Mouse (Mus musculus) lung, adult 18-20 months (tissue): ENCODE data around the gene Brca1.
"Not testable (repeated sequence)": the region's sequence is repeated elsewhere in the genome, so short reads cannot be mapped to it uniquely, and the experiment has no call there.

Source experiments
- DNase-seq, 2 experiments: peaks; one replicate each; pipeline ENCODE4 v3.0.0; 2022; ENCODE audit warnings: mixed read lengths in 2 of 2

Brca1 gene

DNA sequence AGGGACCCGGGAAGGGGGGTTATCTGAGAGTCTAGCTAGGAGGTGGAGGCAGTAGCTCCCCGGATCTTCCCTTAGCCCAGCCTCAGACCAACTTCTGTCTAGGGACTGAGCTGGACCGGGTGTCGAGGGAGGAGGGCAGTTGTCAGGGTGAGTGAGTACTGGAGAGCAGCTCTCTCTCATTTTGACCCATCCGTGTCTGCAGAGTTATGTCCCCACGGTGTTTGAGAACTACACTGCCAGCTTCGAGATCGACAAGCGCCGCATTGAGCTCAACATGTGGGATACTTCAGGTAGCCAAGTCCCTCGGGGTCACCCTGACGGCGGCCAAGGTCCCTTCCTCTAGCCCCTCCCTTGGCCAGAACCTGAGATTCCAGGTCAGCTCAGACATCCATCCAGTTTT is 83.0 kb downstream of the Brca1 start:
- no peak for DNase-seq

DNA sequence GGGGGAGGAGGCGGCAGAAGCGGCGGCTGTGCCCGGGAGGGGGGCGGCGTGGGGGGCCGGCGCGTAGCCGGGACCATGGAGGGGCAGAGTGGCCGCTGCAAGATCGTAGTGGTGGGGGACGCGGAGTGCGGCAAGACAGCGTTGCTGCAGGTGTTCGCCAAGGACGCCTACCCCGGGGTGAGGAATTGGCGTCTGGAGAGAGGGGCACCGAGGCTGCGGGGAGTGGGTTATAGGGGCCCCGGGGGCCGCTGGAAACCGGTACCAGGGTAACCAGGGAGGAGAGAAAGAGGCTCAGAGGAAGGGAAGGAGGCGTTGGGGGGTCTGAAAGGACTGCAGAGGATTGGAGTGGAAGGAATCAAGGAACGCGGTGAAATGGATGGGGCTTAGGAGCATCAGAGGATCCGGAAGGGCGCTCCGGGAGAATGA is 83.5 kb downstream of the Brca1 start:
- DNase-seq, result peak in 1 of 2 experiments; percentile 19

DNA sequence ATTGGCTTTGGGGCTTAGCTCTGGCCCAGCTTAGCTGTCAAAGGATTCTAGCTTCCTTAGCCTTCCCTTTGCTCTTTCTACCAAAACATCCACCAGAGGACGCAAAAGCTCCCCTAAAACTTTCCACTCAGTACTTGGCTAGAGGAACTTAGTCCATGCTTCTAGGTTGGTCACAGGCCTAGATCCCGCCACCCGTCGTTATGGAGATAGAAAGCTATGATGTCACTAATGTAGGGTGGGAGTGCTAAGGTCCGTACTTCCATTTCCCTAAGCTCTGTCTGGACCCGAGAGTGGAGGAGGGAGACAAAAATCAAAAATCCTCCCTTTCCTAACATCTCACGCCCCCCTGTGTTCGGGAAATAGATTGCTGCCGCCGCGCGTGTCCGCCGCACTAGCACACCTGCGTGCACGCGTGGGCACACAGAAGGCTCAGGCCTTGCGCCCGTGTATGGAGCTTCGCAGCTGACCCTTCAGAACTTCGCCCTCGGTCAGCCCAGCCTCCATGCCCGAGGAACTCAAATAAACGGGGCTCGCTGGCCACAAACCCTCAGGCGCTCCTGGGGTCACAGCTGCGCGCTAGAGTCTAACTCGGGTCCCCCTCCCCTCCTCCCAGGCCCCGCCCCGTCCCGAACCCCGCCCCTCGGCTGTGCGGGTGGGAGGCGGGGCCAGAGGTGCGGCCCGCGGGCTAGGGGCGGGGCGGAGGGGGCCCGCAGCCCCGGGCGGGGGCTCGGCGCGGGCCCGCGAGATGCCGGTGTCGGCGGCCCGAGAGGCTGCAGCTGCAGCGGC is 84.1 kb downstream of the Brca1 start:
- DNase-seq, result peak; percentile 73 to 83

DNA sequence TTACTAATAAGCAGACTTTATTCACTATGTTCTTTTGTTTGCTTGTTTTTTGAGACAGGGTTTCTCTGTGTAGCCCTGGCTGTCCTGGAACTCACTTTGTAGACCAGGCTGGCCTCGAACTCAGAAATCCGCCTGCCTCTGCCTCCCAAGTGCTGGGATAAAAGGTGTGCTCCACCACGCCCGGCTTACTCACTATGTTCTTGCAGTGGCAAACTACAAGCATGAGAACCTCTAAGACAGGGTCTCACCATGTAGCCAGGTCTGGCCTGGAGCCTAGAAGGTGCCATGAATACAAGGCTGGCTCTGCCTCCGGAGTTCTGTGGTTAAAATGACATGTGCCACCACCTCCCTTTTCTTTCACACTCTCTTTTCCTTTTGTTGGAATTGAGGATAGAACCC is 85.2 kb downstream of the Brca1 start:
- not testable (repeated sequence) for DNase-seq

DNA sequence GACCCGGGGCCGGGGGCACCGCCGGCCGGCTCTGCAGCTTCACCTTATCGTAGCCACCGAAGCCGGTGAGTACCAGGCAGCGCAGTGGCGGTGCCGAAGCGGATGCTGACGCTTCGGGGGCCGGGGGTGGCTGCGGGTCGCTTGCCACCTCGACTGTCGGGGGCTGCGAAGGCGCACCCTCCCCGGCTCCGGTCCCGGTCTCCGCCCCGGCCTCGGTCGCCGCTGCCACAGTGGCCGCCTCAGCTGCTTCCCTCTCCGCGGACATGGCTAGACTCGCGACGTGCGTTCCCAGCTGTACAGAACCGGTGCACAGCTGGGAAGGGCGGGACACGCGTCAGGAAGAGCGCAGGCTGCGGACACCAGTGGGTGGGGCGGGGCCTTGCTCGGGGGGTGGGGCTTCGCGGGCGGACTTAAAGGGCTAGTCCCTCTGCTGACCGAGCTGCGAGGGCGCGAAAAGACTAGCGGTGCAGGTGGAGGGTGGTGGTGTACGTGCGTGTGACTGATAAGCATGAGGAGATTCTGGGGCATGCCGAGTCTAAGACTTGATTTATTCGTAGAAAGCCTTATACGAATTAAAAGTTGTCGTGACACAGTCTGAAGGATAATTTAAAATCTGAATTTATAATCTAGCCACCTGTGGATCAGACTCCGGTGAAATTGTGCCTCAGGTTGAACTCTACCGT is 85.7 kb downstream of the Brca1 start, which contains the start of gene Vat1:
Vat1 (minus strand) TSS at position 362 of the 683 bp plus-strand sequence.
- DNase-seq, result peak; percentile 75 to 81

DNA sequence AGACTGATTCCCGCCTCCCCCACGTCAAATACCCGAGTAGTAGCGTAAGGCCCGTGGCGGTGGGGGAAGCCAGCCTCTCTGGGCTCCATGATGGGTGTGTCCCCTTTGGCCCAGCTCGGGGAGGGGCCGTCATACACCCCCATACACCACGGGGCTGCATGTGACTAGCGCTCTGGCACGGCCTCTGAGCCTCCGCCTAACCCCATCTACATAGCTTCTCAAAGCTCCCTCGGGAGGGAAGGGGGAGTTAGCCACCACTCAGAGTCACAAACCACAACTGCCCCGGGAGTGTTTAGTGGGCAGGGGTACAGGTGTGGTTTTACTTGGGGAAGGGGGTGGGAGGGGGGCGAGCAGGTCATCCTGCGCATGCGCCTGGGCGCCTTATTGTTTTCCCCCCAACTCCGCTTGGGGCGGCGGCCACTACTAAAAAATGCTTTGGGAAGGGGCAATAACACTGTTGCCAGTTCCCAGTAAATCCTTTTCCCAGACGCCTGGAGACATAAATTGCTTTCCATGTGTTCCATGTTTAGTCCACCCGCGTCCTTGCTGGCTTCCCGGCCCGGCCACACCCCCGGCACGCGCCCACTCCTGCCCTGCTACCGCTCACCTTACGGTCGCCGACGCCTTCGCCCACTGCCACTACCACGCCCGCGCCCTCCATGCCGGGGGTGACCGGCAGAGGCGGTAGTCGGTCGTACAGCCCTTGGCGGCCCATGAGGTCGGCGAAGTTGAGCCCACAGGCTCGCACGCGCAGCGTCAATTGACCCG is 86.5 kb downstream of the Brca1 start:
- peak; percentile 79 to 85 for DNase-seq

DNA sequence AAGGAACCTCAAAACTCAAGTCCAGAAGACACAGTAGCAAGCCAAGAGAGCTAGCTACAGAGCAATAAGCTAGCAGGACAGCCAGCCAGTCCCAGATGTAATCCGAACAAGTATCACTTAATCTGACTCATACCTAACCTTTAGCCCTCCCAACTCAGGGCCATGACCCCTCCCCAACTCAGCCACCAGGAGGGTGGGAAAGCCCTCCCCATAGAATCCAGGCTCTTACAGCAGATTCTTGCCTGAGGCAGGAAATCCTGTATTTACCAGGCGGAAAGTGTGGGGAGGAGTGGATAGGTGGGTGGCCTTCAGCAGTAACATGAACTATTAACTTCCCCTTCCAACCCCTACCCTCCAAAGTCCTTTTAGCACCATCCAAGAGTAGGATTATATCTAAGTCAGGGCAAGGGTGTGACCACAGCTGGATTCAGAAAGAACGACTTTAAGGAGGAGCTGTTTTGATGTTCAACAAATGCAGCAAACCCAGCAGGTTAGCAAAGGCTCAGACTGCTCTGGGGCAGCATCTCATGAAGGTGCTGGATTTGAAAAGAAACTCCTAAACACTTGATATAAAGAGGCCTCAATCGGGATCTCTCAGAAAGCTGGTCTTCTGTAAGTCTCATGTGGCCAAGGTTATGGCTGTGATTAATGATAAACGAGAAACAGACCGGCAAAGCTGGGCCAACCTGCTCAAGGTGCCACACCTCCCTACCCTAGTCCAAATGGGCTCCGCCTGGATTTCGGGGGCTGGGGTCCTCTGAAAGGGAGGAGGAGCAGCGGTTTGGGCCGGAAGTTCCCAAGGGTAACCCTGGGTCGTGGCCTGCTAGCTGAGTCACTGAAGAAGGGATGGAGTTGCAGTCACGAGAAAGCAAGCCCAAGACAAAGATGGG is 87.3 kb downstream of the Brca1 start, which contains the start of gene Rnd2:
Rnd2 (plus strand) TSS at position 789 of the 890 bp plus-strand sequence.
- DNase-seq, result peak; percentile 63 to 77

DNA sequence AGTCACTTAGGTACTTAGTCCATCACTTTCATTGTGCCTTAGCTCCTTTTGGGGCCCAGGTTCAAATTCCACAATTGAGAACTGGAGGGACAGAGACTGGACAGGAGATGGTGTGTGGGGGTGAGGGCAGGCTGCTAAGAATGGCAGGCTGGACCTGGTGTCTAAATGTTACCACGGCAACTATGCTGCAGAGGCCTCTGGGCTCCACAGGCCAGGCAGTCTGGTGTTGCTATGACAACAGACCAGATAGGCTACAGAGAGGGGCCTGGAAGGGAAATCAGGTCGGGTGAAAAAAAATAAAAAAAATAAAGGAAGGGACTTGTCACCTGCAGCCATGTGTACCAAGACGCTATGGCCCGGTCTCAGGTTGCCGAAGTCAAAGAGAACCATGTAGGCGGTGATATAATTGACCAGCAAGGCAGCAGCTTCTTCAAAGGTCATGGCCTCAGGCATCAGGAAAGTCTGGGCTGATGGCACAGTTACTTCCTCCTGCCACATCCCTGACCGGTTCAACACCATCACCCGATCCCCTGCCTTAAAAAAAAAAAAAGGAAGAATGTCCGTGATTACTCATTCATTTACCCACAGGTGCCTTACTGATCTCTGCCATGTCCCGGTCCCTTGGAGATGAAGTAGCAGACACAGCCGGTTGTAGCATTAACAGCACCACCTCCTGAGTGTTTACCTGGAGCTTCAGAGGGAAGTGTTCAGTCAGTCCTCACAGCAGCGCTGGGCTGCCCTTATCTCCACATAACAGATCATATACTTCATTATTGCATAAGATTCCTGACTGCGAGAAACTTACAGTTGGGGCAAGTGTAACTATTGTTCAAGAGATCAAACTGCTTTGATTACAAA is 88.9 kb downstream of the Brca1 start:
- peak in 1 of 2 experiments; percentile 9 for DNase-seq

DNA sequence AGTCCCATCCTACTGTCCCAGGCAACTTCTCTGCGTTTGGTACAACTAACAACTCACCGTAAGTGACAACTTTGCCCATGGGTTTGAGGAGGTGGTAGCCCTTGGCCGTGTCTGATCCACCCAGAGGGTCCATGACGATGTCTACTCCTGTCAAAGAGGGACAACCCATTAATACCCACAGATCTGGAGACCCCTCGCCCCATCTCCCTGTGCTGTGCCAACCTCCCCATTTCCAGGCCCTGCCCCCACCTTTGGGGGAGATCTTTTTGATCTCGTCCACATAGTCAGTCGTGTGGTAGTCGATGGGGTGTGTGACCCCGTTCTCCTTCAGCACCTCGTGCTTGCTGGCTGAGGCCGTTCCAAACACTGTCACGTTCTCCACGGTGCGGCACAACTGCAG is 89.6 kb downstream of the Brca1 start:
- no peak for DNase-seq

DNA sequence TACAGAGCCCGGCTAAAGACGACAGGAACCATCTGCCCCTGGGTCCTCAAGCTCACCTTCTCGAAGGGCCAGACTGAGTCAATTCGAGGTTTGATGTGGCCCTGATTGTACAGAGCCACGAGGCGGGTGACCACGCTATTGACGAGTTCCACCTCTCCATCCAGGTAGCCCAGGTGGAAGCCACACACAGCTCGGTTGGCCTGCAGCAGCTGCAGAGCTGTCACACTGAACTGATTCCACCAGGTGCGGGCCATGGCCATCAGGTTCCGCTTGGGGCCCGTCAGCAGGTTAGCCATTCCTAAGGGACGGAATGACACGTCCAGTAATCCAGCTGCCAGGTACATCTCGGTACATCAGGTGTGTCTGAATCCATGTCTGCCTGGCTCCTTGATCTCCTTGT is 91.4 kb downstream of the Brca1 start:
- no peak for DNase-seq

DNA sequence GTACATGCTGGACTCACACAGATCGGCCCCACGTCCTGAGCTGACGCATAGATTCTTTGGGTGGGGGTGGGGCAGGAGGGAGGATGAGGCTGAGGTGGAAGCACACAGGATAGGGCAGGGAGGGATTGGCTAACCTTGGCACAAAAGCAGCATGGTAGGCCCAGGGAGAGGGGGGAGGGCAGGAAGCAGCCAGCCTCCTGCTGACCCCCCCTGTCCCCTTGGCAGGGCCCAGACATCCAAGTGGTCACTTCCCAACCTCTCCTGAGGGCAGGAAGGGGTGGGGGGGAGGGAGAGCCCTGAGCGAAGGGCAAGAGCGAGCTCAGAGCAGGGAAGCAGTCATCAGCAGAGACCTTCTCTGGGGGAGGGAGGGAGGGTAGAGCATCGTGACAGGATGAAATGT is 92.0 kb downstream of the Brca1 start:
- DNase-seq, result peak; percentile 58 to 75

DNA sequence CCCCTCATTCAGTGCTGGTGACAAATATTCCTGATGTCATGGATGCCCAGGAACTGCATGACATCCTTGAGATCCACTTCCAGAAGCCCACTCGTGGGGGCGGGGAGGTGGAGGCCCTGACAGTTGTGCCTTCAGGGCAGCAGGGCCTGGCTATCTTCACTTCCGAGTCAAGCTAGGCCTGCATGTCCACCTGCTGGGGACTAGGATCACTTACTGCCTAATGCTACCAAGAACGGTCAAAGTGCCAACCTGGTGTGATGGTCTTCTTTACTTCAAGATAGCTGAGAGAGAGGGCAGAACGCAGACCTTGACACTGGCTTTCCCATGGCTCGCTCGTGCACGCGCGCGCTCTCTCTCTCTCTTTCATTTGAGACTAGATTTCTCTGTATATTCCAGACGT is 93.5 kb downstream of the Brca1 start:
- DNase-seq, result no peak

DNA sequence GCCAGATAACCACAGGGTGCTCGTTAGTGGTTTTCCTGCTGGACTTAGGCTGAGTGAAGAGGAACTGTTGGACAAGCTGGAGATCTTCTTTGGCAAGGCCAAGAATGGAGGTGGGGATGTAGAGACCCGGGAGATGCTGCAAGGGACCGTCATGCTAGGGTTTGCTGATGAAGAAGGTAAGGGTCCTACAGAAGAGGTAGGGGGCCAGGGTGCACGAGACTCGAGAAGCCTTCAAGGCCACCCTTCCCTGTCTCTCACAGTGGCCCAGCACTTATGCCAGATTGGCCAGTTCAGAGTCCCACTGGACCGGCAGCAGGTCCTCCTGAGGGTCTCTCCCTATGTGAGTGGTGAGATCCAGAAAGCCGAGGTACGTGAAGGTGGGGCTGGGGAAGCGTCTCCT is 94.1 kb downstream of the Brca1 start:
- DNase-seq, result no peak

DNA sequence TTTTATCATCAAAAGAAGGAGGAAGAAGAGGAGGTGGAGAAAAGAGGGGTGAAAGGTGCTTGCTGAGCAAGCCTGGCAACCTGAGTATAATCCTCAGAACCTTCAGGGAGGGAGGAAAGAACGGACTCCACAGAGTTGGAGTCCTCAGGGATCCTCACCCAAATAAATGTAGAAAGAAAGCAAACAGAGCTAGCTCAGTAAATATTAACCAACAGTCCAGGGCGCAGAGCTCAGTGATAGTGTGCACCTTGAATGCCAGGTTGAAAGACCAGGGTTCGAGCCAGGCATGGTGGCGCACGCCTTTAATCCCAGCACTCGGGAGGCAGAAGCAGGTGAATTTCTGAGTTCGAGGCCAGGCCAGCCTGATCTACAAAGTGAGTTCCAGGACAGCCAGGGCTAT is 96.1 kb downstream of the Brca1 start:
- no peak for DNase-seq

DNA sequence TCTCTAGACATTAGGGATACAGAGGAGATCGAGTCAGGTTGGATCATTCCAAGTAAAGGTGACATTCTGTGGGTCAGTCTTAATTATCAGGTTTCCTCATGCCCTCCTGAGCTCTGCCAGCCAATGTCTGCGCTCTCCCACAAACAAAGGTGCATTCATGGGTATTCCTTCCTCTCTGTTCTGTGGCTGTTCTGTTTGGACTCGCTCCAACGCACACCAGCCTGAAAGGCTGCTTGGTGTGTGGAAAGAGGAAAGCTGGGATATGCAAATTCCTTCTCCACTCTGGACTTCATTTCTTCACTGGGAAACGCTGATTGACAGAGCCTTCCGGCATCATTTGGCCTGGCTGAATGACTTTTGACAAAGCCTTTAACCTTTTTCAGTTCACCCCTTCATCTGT is 97.1 kb downstream of the Brca1 start:
- no peak for DNase-seq

DNA sequence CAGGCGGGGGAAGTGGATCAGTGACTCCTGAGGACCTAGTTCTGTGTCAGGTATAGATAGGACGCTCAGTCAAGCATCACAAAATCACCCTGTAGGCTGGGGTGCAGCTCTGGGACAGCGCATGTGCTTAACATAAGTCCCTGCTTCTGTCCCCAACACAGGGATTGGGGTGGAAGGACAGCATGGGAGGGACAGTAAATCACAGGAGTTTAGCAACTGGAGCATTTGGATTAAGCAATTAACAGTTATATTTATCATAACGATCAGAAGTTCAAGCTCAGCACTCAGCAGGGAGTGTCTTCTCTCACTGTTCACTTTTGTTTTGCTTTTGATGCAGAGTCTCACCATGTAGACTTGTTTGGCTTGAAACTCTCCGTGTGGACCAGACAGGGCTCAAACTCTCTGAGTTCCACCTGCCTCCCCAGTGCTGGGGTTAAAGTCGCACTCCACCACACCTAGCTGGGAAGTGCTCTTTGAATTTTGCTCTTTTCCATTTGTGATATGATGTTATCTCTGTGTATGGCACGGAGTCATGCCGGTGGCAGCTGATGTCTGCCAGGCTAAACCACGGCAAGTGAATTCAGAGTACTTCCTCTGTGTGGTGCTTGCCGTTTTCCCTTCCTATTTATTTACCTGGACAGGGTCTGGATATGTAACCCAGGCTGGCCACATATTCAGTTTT is 99.5 kb downstream of the Brca1 start:
- no peak for DNase-seq

DNA sequence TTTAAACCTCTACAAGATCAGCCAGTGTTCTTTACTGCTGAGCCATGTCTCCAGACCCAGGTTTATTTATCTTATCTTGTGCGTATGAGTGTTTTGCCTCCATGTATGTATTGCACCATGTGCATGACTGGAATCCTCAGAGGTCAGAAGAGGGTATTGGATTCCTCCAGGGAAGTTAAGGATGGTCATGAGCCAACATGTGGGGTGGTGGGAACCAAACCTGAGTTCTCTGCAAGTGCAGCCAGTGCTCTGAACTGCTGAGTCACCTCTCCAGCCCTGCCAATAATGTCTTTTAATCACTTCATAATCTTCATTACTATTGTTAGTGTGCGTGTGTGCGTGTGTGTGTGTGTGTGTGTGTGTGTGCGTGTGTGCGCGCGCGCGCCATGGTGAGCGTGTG is 100.2 kb downstream of the Brca1 start:
- no peak for DNase-seq

DNA sequence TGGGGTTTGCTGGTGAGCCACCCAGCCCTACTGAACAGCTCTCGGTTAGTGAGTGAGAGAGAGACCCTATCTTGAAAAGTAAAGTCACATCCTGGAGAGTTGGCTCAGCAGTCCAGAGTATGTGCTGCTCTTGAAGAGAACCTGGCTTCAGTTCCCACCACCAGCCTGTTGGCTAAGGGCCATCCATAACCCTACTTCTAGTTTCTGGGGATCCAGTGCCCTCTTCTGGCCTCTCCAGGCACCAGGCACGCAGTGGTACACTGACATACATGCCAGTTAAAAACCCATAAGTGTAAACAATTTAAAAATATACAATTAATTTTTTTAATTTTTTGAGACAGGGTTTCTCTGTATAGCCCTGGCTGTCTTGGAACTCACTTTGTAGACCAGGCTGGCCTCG is 101.4 kb downstream of the Brca1 start:
- peak in 1 of 2 experiments; percentile 36 for DNase-seq

DNA sequence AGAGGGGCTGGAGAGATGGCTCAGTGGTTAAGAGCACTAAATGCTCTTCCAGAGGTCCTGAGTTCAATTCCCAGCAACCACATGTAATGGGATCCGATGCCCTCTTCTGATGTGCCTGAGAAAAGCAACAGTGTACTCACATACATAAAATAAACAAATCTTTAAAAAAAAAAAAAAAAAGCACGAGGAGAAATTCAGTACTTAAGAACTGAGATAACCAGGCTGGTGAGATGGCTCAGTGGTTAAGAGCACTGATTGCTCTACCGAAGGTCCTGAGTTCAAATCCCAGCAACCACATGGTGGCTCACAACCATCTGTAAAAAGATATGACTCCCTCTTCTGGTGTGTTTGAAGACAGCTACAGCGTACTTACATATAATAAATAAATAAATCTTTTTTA is 102.2 kb downstream of the Brca1 start:
- not testable (repeated sequence) for DNase-seq

DNA sequence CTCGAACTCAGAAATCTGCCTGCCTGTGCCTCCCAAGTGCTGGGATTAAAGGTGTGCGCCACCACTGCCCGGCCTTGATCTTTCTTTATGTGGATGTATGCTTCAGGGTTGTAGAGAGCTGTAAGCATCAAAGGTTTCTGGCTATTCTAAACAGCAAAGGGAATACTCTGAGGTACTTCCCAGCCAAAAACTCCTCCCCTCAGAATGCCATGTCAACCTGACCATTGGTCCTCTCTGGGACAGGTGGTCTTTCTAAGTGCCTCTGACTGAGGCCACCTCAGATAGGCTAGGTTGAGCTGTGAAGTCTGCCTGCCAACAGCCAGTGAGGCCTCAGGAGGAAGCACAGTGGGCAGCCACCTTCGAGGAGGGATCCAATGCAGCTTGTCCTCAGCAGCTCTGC is 102.9 kb downstream of the Brca1 start:
- DNase-seq, result peak in 1 of 2 experiments; percentile 17

DNA sequence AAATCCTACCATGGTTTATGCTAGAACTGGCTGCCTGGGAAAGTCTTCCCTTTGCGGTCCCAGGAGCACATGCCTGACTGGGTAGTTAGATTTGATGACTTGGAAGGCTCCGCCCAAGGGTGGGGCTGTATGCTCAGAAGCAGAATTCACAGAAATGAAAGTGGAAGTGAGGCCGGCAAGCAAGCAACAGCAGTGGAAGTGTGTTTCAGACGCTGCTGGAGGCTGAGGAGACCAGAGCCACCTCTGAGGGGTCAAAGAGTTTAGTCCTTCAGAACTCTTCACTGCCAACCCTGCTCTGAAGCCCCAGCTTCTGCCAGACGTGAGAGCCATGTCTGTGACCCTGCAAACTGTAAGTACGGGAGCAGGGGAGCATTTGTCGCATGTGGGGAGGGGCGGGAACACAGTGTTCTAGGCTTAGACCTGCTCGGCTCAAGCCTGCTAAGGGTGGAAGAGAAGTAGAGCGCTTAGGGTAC is 103.4 kb downstream of the Brca1 start, which contains the start of gene Ifi35:
Ifi35 (plus strand) TSS at position 134 of the 473 bp plus-strand sequence.
- DNase-seq, result peak; percentile 91 to 93
